Mouse (Mus musculus) embryonic facial prominence, embryonic 10.5 days (tissue): ENCODE measurements around the gene Zfp644. TPM values are rescaled to one million over a fixed set of nuclear protein-coding genes. Genes with fewer than 3 reads are reported as not detected.

Experiments used
- DNase-seq: peaks from one replicate; pipeline ENCODE4 v3.0.0-alpha.2; 2017; ENCODE audit warnings: low spot score
- H3K27ac ChIP-seq: fragments of 300-500 bp; sonication (generic); replicated peaks from 2 replicates; pipeline ENCODE4 v1.5.1; 2016; ENCODE audit warnings: mild to moderate bottlenecking
- H3K27me3 ChIP-seq: fragments of 300-500 bp; sonication (generic); replicated peaks from 2 replicates; pipeline ENCODE4 v1.6.1; 2016; ENCODE audit warnings: low read depth, mild to moderate bottlenecking; ENCODE audit not compliant: poor library complexity, severe bottlenecking
- H3K36me3 ChIP-seq: fragments of 300-500 bp; sonication (generic); replicated peaks from 2 replicates; pipeline ENCODE4 v1.6.1; 2016; ENCODE audit warnings: mild to moderate bottlenecking, moderate library complexity
- H3K4me1 ChIP-seq: fragments of 300-500 bp; sonication (generic); 2 replicates; pipeline ENCODE4 v1.6.1; 2016
- H3K4me3 ChIP-seq: fragments of 300-500 bp; sonication (generic); 2 replicates; pipeline ENCODE4 v1.5.1; 2016; ENCODE audit warnings: mild to moderate bottlenecking, moderate library complexity
- H3K9me3 ChIP-seq: fragments of 300-500 bp; sonication (generic); 2 replicates; pipeline ENCODE4 v1.6.1; 2016; ENCODE audit warnings: mild to moderate bottlenecking
- WGBS: fragments of 180-500 bp; shearing (Covaris S2); methylation state at CpG from one replicate; pipeline ENCODE4 v1.1.7; 2016; 5-methylcytosine and 5-hydroxymethylcytosine counted together
- polyA plus RNA-seq: library from polyadenylated mRNA; unstranded; fragments of >200 nt; fragmentation: Nextera tagmentation; extraction: Ambion mirVana; gene quantifications from 2 replicates; pipeline ENCODE4 v1.2.1, GENCODE M21; 2016

Zfp644 gene
- polyA plus RNA-seq, 1 experiment from 2014 or later: 69.2 TPM

DNA sequence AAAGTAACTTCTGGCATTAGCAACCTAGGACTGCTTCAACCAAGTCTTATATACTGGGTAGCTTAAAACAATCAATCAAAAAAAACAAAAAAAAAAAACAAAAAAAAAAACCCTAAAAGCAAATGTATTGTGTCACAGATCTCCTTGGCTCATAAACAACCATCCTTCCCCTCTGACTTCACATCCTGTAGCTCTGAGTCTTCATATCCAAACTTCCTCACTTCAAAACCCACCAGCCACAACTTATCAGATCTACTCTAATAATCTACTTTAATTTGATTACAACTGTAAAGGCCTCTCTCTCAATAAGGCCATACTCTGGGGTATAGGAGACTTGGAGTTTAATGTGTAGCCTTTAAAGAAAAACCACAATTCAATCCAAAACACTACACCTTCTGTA is 47.1 kb downstream of the Zfp644 start:
- Histone ChIP-seq H3K27me3 (no peaks in the 10 kb centered on the region), H3K36me3 (peaks cover 25% of the 10 kb centered on the region), H3K4me3 (no peak overlapping the region), H3K27ac (no peak overlapping the region), H3K4me1 (no peaks in the 10 kb centered on the region), H3K9me3 (no peaks in the 10 kb centered on the region)
- no peak for DNase-seq

DNA sequence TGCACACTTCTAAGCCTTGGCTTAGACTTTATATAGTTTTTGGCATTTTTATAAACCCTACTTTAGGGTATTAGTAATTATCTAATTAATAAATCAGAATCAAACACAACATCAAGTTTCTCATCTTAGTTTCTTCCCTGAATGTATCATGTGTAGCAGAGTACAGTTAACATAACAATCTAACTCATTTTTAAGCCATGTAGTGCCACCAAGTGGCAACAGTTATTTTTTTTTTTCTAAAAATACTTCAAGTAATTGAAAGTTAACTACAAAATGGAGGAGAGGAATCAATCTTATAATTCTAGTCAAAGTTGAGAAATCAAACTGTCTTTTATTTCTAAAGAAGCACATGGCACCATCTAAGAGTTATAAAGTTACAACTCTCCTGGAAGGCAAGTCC is 47.6 kb downstream of the Zfp644 start:
- Histone ChIP-seq H3K9me3 (no peaks in the 10 kb centered on the region), H3K27me3 (no peaks in the 10 kb centered on the region), H3K4me1 (no peaks in the 10 kb centered on the region), H3K27ac (no peak overlapping the region), H3K4me3 (no peak overlapping the region), H3K36me3 (peaks cover 20% of the 10 kb centered on the region)
- DNase-seq: no peak

- Histone ChIP-seq H3K27me3 (no peaks in the 10 kb centered on the region), H3K36me3 (peaks cover 12% of the 10 kb centered on the region; the same call in 1 of the 2 replicates), H3K27ac (no peak overlapping the region), H3K9me3 (no peaks in the 10 kb centered on the region), H3K4me1 (no peaks in the 10 kb centered on the region), H3K4me3 (no peak overlapping the region)
- no peak for DNase-seq
- 91% methylated on average over 4 of the region's 4 CpGs for WGBS
Observed at GRCm38 (mm10) chr5:106643434-106643833, 53.7 kb downstream of the Zfp644 start.

DNA sequence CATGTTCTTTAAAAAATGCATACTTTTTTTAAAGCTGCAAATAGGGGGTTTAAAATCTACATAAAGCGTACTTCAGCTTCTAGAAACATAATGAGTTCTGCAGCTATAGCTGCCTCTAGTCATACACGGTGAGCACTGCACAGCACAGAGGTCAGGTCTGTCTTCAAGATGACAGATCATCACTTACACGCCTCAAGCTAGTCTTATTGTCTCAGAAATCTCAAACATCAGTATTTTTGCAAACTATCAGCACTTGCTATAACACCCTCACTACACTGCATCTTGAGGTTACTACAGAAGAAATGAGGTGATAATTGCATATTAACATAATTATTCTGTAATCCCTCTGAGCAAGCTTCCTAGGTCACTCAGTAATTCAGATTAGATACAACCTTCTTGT is 55.2 kb downstream of the Zfp644 start:
- Histone ChIP-seq H3K4me1 (no peaks in the 10 kb centered on the region), H3K9me3 (no peaks in the 10 kb centered on the region), H3K4me3 (no peak overlapping the region), H3K27me3 (no peaks in the 10 kb centered on the region), H3K27ac (no peak overlapping the region), H3K36me3 (peaks cover 27% of the 10 kb centered on the region)
- no peak for DNase-seq
- WGBS: 91% methylated on average over 3 of the region's 3 CpGs

GRCm38 (mm10) chr5:106640235-106640809 is 56.8 kb downstream of the Zfp644 start:
- Histone ChIP-seq H3K4me3 (no peak overlapping the region), H3K9me3 (no peaks in the 10 kb centered on the region), H3K27me3 (no peaks in the 10 kb centered on the region), H3K27ac (no peak overlapping the region), H3K36me3 (peaks cover 39% of the 10 kb centered on the region), H3K4me1 (no peaks in the 10 kb centered on the region)
- 79% methylated on average over 5 of the region's 5 CpGs for WGBS
- no peak for DNase-seq

- H3K27me3 ChIP-seq: no peaks in the 10 kb centered on the region
- H3K27ac ChIP-seq: no peak overlapping the region
- no peaks in the 10 kb centered on the region for H3K9me3 ChIP-seq
- no peaks in the 10 kb centered on the region for H3K4me1 ChIP-seq
- DNase-seq: no peak
- no peak overlapping the region for H3K4me3 ChIP-seq
- H3K36me3 ChIP-seq: peaks cover 46% of the 10 kb centered on the region
- WGBS: 92% methylated on average over 2 of the region's 2 CpGs
Observed at GRCm38 (mm10) chr5:106639627-106640026, 57.5 kb downstream of the Zfp644 start.

DNA sequence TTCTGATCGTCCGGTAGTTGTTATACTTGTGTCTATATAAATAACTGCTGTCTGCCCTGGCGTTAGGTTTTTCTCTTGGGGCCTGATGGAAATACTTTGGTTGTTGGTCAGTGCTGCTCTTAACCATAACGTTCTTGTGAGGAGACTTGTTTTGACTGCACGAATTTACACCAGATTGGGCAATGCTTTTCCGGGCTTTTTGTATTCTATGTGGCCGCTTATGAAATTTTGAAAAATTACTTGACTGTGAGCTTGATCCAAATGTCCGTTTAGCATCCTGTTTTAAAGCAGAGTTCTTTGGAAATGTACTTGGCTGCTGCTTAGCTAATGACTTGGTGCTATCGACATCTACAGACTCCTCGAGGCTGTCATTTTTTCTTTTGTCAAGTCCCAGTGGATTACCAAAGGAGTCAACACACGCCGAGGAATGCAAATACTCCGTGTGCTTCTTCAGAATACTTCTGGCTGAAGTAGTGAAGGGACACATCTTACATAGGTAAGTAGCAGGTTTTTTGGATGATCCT is 60.6 kb downstream of the Zfp644 start:
- DNase-seq: no peak
- WGBS: 94% methylated on average over 13 of the region's 13 CpGs

DNA sequence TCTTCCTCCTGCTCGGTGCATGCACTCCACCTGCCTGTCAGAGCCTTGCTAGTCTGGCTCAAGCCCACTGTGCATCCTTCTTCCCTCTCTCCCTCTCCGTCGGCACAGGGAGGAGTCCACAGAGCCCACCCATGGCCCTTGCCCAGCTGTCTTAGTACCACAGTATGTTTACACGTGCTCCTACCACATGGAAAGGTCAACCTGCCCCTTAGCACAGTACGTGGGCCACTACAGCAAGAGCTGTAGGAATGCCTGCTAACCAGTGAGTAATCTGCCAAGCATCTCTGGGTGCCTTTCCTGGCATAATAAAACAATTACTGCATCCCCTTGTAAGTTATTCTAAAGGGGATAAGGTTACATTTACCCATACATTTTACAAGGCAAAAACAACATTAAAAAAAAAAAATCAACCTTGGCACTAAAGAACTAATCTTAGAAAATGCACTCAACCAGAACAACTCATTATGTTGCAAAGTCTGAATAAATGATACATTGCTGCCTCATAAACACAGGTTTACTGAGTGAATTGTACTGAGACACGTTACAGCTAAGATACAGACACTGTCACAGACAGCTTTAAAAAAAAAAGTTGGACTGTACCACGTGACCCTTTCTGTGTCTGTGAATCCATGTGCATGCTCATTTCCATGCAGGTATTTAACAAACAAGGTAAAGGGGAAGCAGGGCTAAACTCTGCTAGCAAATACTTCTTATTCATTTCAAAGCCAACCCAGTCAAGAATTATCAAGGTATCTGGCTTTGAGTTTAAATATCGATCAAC is 68.5 kb downstream of the Zfp644 start:
- H3K27me3 ChIP-seq: no peaks in the 10 kb centered on the region
- no peak overlapping the region for H3K27ac ChIP-seq
- no peak overlapping the region for H3K4me3 ChIP-seq
- H3K36me3 ChIP-seq: peaks cover 56% of the 10 kb centered on the region
- no peaks in the 10 kb centered on the region for H3K9me3 ChIP-seq
- WGBS: 81% methylated on average over 8 of the region's 8 CpGs
- H3K4me1 ChIP-seq: no peaks in the 10 kb centered on the region
- no peak for DNase-seq

More for the DNA sequence above, 60.6 kb downstream of the Zfp644 start:
- no peaks in the 10 kb centered on the region for H3K9me3 ChIP-seq
- no peak overlapping the region for H3K4me3 ChIP-seq
- H3K27ac ChIP-seq: no peak overlapping the region
- no peaks in the 10 kb centered on the region for H3K4me1 ChIP-seq
- no peaks in the 10 kb centered on the region for H3K27me3 ChIP-seq
- H3K36me3 ChIP-seq: peaks cover 59% of the 10 kb centered on the region

DNA sequence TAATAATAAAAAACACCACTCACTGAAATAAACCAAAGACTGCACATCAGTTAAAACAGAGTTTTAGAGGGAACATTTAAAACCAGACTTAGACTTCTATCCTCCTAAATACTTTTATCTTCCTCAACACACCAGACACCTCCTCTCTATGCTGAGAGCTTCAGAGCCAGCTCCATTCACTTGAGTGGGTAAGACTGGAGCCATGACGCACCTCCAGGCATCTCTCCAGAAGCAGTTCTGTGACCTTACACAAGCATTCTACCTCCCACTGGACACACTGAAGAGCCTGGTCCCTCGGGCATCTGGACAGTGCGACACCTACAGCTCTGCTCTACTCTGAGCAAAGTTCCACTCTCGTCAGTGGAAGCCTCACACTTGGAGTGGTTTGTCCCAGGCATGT is 73.8 kb downstream of the Zfp644 start:
- DNase-seq: no peak
- no peak overlapping the region for H3K27ac ChIP-seq
- 96% methylated on average over 4 of the region's 4 CpGs for WGBS
- no peaks in the 10 kb centered on the region for H3K4me1 ChIP-seq
- no peaks in the 10 kb centered on the region for H3K27me3 ChIP-seq
- H3K36me3 ChIP-seq: peaks cover 71% of the 10 kb centered on the region
- no peaks in the 10 kb centered on the region for H3K9me3 ChIP-seq
- H3K4me3 ChIP-seq: no peak overlapping the region

- Histone ChIP-seq H3K27me3 (no peaks in the 10 kb centered on the region), H3K27ac (no peak overlapping the region), H3K4me3 (no peak overlapping the region), H3K4me1 (no peaks in the 10 kb centered on the region), H3K36me3 (peaks cover 77% of the 10 kb centered on the region), H3K9me3 (no peaks in the 10 kb centered on the region)
- WGBS: 92% methylated on average over 5 of the region's 5 CpGs
- DNase-seq: no peak
Observed at GRCm38 (mm10) chr5:106622193-106622592, 74.9 kb downstream of the Zfp644 start.

DNA sequence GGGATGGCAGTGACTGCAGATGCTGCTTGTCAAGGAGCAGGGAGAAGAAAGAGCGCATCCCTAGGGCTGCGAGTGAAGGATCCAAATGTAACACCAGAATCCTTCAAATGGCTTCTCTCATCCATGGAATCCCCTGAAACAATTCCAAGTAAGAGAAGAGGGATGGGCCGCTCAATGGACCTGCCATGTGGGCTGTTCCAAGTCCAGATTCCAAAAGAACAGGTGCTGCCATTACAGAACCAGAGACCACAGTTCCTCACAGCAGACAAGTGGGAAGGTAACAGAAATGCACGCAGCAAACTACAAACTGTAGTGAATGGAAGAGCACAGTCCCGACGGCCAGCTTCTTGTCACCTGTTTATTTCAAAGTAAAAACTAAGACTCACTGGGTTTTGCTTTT is 76.6 kb downstream of the Zfp644 start:
- Histone ChIP-seq H3K27me3 (no peaks in the 10 kb centered on the region), H3K36me3 (peaks cover 78% of the 10 kb centered on the region), H3K27ac (no peak overlapping the region), H3K4me1 (no peaks in the 10 kb centered on the region), H3K4me3 (no peak overlapping the region), H3K9me3 (no peaks in the 10 kb centered on the region)
- DNase-seq: no peak
- WGBS: 92% methylated on average over 6 of the region's 6 CpGs

GRCm38 (mm10) chr5:106615006-106615405 is 82.1 kb downstream of the Zfp644 start:
- no peak for DNase-seq
- Histone ChIP-seq H3K27ac (no peak overlapping the region), H3K4me3 (no peak overlapping the region), H3K9me3 (no peaks in the 10 kb centered on the region), H3K36me3 (peaks cover 63% of the 10 kb centered on the region), H3K27me3 (no peaks in the 10 kb centered on the region), H3K4me1 (no peaks in the 10 kb centered on the region)
- WGBS: 91% methylated on average over 2 of the region's 2 CpGs

- no peak overlapping the region for H3K4me3 ChIP-seq
- 89% methylated on average over 7 of the region's 7 CpGs for WGBS
- no peaks in the 10 kb centered on the region for H3K4me1 ChIP-seq
- H3K27ac ChIP-seq: no peak overlapping the region
- H3K9me3 ChIP-seq: no peaks in the 10 kb centered on the region
- H3K36me3 ChIP-seq: peaks cover 63% of the 10 kb centered on the region
- DNase-seq: no peak
- H3K27me3 ChIP-seq: no peaks in the 10 kb centered on the region
Observed at GRCm38 (mm10) chr5:106614570-106614969, 82.5 kb downstream of the Zfp644 start.
